Mouse (Mus musculus) urinary bladder, postnatal 36 days (tissue): Measurements from ENCODE around the gene Tada2b.

ENCODE experiments used
- DNase-seq, 2 experiments: peaks; one replicate each; pipeline ENCODE4 v3.0.0; 2022; ENCODE audit warnings: low spot score in 2 of 2, mixed read lengths in 1 of 2

Gene Tada2b

GRCm38 (mm10) chr5:36484171-36484990 lies at the start of gene Tada2b, which contains the start of gene Ccdc96:
Gene Tada2b, minus strand, starts transcription at chr5:36484285.
Gene Ccdc96, plus strand, starts transcription at chr5:36484588.
- DNase-seq: peak; percentile 92 to 97

GRCm38 (mm10) chr5:36530129-36530751 lies 46.2 kb upstream of the Tada2b start:
- peak; percentile 93 to 95 for DNase-seq

GRCm38 (mm10) chr5:36529698-36530097 lies 45.6 kb upstream of the Tada2b start:
- DNase-seq: no peak

- DNase-seq: no peak
Observed at GRCm38 (mm10) chr5:36526921-36527320, 42.8 kb upstream of the Tada2b start.

- DNase-seq: no peak
Observed at GRCm38 (mm10) chr5:36526274-36526673, 42.2 kb upstream of the Tada2b start.

- no peak for DNase-seq
Observed at GRCm38 (mm10) chr5:36525216-36525615, 41.1 kb upstream of the Tada2b start.

GRCm38 (mm10) chr5:36523219-36523703 lies 39.2 kb upstream of the Tada2b start:
- no peak for DNase-seq

GRCm38 (mm10) chr5:36522782-36523181 lies 38.7 kb upstream of the Tada2b start:
- no peak for DNase-seq

GRCm38 (mm10) chr5:36519751-36520150 lies 35.7 kb upstream of the Tada2b start:
- no peak for DNase-seq

- no peak for DNase-seq
Observed at GRCm38 (mm10) chr5:36517596-36517995, 33.5 kb upstream of the Tada2b start.

GRCm38 (mm10) chr5:36515558-36515957 lies 31.5 kb upstream of the Tada2b start:
- DNase-seq: no peak

- DNase-seq: no peak
Observed at GRCm38 (mm10) chr5:36515126-36515525, 31.0 kb upstream of the Tada2b start.

- DNase-seq: no peak
Observed at GRCm38 (mm10) chr5:36510956-36511355, 26.9 kb upstream of the Tada2b start.

- DNase-seq: no peak
Observed at GRCm38 (mm10) chr5:36508351-36508750, 24.3 kb upstream of the Tada2b start.

GRCm38 (mm10) chr5:36505643-36506042 lies 21.6 kb upstream of the Tada2b start:
- DNase-seq: no peak

- DNase-seq: no peak
Observed at GRCm38 (mm10) chr5:36505235-36505634, 21.1 kb upstream of the Tada2b start.

- no peak for DNase-seq
Observed at GRCm38 (mm10) chr5:36494709-36495108, 10.6 kb upstream of the Tada2b start.

- no peak for DNase-seq
Observed at GRCm38 (mm10) chr5:36493919-36494318, 9.8 kb upstream of the Tada2b start.

GRCm38 (mm10) chr5:36489225-36489624 lies 5.1 kb upstream of the Tada2b start:
- no peak for DNase-seq

GRCm38 (mm10) chr5:36485306-36485705 lies 1.2 kb upstream of the Tada2b start:
- no peak for DNase-seq

GRCm38 (mm10) chr5:36483203-36484101 lies 633 bp downstream of the Tada2b start:
- peak; percentile 33 to 38 for DNase-seq

GRCm38 (mm10) chr5:36481114-36481513 lies 3.0 kb downstream of the Tada2b start:
- DNase-seq: no peak
